Mouse (Mus musculus) testis, adult 2 months (tissue): ENCODE data around the gene Arf1.

ENCODE experiments used
- CTCF ChIP-seq: fragments of 200-500 bp; IDR thresholded peaks from 2 replicates; pipeline ENCODE4 v1.5.1; 2012; ENCODE audit warnings: low read depth, mild to moderate bottlenecking, inconsistent platforms, low read length, moderate library complexity; ENCODE audit not compliant: control insufficient read depth, insufficient read depth, insufficient replicate concordance
- POLR2A ChIP-seq: fragments of 200-500 bp; IDR thresholded peaks from 2 replicates; pipeline ENCODE4 v1.6.1; 2012; ENCODE audit warnings: low read depth, mild to moderate bottlenecking, inconsistent platforms, low read length, moderate library complexity; ENCODE audit not compliant: control insufficient read depth

DNA sequence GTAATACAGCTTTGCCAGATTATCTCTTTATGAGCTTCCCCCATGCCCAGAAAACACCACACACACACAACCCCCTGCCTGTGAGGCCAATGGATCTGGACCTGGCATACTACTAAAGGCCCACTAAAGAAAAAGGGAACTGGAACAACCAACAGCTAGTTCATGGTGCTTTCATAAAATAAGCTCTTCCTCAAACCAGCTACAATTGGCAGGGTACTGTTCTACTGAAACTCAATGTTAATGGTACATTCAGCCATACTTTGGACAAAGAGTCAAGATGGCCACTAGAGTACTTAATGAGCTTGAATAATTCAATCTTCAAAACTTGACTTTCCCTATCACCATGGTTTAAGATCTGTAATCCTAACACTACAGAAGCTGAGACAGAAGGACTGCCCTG is 6.5 kb downstream of the Arf1 start:
- TF ChIP-seq CTCF: no peak
- TF ChIP-seq POLR2A: no peak
